Mouse (Mus musculus) CH12.LX (cell line): ENCODE data around the gene Man1a.

ENCODE experiments used
- BHLHE40 ChIP-seq: IDR thresholded peaks from 2 replicates; pipeline ENCODE4 v1.6.1; 2011; ENCODE audit warnings: mild to moderate bottlenecking, low read depth, low read length, improper control_type of control experiment
- EP300 ChIP-seq: IDR thresholded peaks from 2 replicates; pipeline ENCODE4 v1.6.1; 2011; ENCODE audit warnings: low read length, improper control_type of control experiment
- NELFE ChIP-seq: IDR thresholded peaks from 2 replicates; pipeline ENCODE4 v1.6.1; 2011; ENCODE audit warnings: low read depth, low read length, improper control_type of control experiment
- SMC3 ChIP-seq: IDR thresholded peaks from 2 replicates; pipeline ENCODE4 v1.6.1; 2011; ENCODE audit warnings: low read depth, low read length, improper control_type of control experiment
- TCF12 ChIP-seq: IDR thresholded peaks from 2 replicates; pipeline ENCODE4 v1.6.1; 2014; ENCODE audit warnings: low read depth, mild to moderate bottlenecking, inconsistent platforms, low read length, improper control_type of control experiment
- UBTF ChIP-seq: IDR thresholded peaks from 2 replicates; pipeline ENCODE4 v1.6.1; 2012; ENCODE audit warnings: low read depth, mild to moderate bottlenecking, inconsistent platforms, low read length, improper control_type of control experiment, moderate library complexity

GRCm38 (mm10) chr10:53922236-53922635 is 154.2 kb downstream of the Man1a start:
- TF ChIP-seq SMC3 (no peak), NELFE (no peak), BHLHE40 (no peak), EP300 (no peak), TCF12 (no peak), UBTF (no peak)
